Mouse (Mus musculus) ovary, postnatal 10 days (tissue): ENCODE results near the gene Kat6b.
"Not testable (repeated sequence)": the region's sequence is repeated elsewhere in the genome, so short reads cannot be mapped to it uniquely, and the experiment has no call there.

Source experiments
- DNase-seq: peaks from one replicate; pipeline ENCODE4 v3.0.0; 2022; ENCODE audit warnings: low spot score

Gene Kat6b

GRCm38 (mm10) chr14:21481231-21481630, at the start of gene Kat6b:
TSS of gene Kat6b (plus strand) at chr14:21481434.
- DNase-seq = no peak

DNA sequence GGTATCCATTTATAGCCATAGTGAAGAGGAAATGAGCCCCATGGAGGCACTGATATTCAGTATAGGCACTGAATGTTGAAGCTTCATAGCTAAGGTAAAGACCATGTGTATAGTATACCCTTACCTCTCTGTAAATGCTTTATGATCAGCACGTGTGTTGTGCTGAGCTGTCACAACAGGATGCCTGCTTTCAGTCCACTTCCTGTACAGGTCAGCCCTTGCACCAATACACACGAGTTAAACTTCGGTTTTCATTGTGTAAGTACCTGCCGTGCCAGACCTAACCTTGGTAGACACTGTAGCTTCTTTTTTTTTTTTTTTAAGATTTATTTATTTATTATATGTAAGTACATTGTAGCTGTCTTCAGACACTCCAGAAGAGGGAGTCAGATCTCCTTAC, 47.8 kb upstream of the Kat6b start:
- no peak for DNase-seq

GRCm38 (mm10) chr14:21433995-21434394, 47.2 kb upstream of the Kat6b start:
- no peak for DNase-seq

DNA sequence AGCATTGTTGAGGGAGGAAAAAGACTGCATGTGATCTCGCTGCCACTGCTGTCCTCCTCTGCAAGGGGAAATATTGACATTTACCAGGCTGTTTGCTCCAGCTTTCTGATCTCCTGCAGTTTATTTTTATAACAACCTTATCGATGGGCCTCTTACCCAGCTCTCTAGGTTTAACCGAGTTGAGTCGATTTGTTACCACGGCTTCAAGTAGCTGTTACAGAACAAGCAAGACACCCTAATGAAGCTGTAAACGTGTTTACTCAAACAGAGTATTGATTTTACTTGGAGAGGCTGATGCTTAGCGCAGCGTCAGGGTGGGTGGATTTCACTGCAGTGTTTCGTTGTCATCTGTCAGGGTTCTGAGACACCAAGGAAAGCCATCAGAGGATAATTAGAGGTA, 46.5 kb upstream of the Kat6b start:
- DNase-seq = no peak

GRCm38 (mm10) chr14:21439785-21440184, 41.4 kb upstream of the Kat6b start:
- no peak for DNase-seq

GRCm38 (mm10) chr14:21440526-21440925, 40.7 kb upstream of the Kat6b start:
- no peak for DNase-seq

GRCm38 (mm10) chr14:21441772-21442533, 39.3 kb upstream of the Kat6b start:
- DNase-seq = no peak

DNA sequence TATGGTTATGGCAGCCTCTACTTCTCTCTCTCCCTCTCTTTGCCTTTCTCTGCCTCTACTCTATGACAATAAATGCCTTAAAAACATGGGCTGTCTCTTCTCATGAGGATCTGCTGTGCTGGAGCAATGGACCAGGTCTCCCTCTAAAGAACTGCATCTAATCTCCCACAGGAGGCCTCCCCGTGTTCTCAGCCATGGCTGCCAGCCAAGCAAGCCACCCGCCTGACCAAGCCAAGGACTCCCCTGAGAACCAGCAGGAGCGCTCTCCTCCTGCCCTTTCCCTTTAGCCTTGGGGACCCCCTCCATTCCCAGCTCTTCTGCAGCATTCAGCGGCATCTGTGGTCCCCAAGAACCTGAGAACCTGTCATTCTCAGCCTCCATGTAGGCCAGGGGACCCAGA, 28.7 kb upstream of the Kat6b start:
- no peak for DNase-seq

- no peak for DNase-seq
These were observed 27.3 kb upstream of the Kat6b start for GRCm38 (mm10) chr14:21453896-21454295.

GRCm38 (mm10) chr14:21455654-21456350, 25.4 kb upstream of the Kat6b start:
- DNase-seq = no peak

DNA sequence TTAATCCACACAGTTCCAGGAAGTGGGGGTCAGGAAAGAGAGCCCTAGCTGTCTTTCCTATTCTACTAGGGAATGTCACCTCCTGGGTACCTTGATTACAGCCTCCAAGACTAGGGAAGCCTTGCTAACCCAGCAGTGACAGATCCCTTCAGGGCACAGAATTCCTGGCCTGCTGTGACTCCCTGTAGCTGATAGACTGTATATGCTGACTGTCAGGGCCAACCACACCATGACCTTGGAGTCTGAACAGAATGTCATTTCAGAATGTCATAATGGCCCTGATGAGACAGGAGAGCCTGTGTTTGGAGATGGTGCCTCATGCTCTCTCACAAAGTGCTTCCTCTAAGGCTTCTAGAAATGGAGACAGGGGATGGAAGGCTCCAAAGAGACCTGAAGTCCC, 24.7 kb upstream of the Kat6b start:
- no peak for DNase-seq

DNA sequence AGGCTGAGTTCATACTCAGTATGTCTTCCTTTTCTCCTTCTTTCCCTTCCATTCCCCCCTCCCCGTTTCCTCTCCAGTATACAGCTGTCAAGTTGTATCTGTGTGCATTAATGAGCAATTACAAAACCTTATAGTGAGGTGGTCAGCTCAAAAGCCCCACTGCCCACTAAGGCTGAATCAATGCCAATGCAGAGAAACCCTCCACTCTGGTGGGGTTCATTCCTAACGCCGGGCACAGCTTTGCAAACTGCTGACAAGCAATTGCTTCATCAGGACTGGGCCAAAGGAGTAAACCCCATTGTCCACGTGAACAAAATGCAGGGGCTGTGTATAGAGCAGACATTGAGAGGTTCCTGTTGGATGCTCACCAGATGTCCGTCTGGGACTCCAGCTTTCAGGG, 23.4 kb upstream of the Kat6b start:
- DNase-seq = no peak

DNA sequence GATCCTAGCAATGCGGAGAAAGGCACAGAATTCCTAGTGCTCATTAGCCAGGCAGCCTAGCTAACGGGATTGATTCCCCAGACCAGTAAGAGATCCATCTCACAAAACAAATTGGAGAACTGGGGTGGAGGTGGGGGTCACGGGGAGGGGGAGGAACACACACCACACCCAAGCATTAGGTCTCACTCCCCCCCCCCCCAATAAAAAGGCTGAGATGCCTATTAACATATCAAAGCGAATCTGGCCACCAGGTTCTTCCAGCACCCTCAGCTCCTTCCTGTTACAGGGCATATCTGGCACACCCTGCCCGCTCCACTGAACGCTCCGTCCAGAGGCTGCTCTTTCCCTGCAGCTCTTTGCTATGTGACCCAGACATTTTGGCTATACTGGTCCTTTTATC, 22.5 kb upstream of the Kat6b start:
- no peak for DNase-seq

- DNase-seq = no peak
These were observed 22.1 kb upstream of the Kat6b start for GRCm38 (mm10) chr14:21459163-21459562.

- no peak for DNase-seq
These were observed 18.8 kb upstream of the Kat6b start for GRCm38 (mm10) chr14:21462398-21462797.

GRCm38 (mm10) chr14:21463117-21463712, 18.0 kb upstream of the Kat6b start:
- no peak for DNase-seq

GRCm38 (mm10) chr14:21470386-21470785, 10.8 kb upstream of the Kat6b start:
- no peak for DNase-seq

- DNase-seq = no peak
These were observed 9.3 kb upstream of the Kat6b start for GRCm38 (mm10) chr14:21471975-21472374.

DNA sequence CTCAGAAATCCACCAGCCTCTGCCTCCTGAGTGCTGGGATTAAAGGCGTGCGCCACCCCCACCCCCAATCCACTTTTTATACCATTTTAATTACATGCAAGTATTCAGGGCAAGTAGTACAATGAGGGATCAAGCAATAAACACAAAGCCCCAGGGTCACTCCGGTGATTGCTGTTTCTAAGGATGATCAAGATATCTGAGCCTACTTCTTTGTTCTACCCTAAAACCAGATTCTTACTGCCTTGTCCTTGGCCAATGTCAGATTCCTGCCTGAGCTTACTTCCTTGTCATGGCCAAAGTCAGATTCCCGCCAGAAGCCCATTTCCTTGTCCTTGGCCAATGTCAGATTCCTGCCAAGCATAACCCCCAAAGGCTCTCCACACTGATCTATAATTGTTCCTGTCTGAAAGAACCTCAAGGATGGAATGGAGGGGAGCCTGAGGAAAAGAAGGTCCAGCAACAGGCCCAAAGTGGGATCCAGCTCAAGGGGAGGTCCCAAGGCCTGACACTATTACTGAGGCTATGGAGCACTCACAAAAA, 6.6 kb upstream of the Kat6b start:
- not testable (repeated sequence) for DNase-seq

- DNase-seq = no peak
These were observed 4.1 kb upstream of the Kat6b start for GRCm38 (mm10) chr14:21477181-21477580.

- DNase-seq = no peak
These were observed 1.7 kb upstream of the Kat6b start for GRCm38 (mm10) chr14:21479566-21479965.

- no peak for DNase-seq
These were observed 1.0 kb upstream of the Kat6b start for GRCm38 (mm10) chr14:21480191-21480590.

DNA sequence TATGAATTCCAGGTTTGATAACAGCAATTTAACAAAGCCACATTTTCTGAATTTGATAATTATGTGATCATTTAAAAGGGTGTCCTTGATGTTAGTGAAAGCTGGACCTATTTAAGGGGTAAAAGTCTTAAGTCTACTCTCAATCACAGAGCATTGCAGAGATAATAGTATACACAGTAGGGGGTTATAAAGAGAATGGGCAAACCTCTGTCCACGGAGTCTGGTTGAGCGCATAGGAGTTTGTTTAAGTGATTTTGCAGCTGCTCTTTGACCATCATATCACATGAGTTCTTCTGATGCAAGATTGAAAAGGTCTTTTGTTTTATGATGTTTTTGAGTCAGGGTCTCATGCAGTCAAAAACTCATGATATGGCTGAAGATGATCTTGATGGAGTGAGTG, 3.0 kb downstream of the Kat6b start:
- DNase-seq = no peak
